Mouse (Mus musculus): ENCODE data around the gene Smim14. TPM values are rescaled to one million over a fixed set of nuclear protein-coding genes. Genes with fewer than 3 reads are reported as not detected.

The Smim14 gene
- polyA plus RNA-seq (2012; rRNA removed; ENCODE audit: low replicate concordance), result 116 and 146 TPM in 2 replicates

DNA sequence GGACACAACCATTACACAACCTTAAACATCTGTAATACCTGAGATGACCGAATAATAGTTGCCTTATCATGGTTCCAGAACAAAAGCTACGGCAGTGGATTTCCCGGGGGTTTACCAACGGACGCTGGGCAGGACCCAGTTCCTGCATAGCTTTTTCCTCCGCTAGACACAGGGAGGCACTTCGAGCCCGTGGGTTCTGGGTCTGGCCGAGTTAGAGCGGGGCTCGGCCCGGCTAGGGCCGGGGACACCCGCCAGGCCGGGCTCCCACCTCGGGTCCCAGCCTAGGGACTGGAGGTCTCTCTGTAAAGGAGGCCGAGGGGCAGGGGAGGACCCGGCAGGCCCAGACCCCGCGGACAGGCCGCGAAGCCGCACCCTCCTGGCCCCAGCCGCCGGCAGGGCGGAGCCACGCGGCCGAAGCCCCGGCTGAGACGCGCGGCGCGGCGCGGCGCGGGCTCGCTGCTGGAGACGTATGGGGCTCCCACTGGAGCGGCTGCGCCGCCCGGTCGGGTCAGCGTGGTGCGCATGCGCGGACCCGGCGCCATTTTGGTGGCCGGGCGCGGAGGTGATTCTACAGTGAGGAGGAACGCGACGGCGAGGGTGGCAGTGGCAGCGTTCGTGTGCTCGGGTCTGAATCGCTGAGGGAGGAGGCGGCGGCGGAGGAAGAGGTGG is at the start of gene Smim14, which contains the start of gene Ube2k:
Gene Smim14 (minus strand): TSS at position 434 of the 669 bp plus-strand sequence.
Gene Ube2k (plus strand): TSS at position 483 of the 669 bp plus-strand sequence.

DNA sequence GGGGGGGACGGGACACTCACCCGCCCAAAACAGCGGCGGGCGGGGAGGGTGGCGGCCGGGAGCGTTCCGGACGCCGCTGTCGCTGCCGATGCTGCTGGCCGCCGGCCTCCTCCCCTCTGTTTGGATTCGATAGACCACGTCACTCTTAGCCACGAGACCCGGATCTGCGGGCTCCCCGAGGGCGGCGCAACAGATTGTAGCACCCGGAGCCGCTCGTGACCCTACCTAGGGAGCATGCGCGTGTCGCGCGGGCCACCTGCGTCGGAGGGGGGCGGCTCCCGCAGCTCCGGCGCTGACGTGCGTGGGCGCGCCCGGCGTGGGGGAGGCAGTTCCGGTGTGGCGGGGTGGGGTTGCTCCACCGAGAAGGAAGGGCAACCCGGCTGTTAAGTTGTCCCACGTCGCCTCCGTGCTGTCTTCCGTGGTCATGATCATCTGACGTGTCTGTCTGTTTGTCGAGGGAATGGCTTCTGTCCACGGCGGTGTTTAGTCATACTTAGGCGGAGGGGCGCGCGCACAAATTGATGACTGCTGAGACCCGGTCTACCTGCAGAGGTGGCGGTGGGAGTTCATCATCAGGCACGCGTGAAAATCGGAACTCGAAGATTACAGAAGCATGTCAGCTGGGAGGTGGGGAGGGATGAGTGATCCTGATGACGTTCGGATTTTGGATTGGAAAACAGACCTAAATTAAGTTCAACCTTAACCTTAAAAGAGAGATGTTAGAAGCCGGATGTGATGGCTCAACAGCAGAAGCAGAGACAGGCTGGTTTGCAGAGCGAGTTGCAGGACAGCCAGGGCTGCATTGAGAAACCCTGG is 44.1 kb downstream of the Smim14 start, which contains the start of gene Gm43552:
Gene Gm43552 (minus strand): TSS at position 118 of the 816 bp plus-strand sequence.

DNA sequence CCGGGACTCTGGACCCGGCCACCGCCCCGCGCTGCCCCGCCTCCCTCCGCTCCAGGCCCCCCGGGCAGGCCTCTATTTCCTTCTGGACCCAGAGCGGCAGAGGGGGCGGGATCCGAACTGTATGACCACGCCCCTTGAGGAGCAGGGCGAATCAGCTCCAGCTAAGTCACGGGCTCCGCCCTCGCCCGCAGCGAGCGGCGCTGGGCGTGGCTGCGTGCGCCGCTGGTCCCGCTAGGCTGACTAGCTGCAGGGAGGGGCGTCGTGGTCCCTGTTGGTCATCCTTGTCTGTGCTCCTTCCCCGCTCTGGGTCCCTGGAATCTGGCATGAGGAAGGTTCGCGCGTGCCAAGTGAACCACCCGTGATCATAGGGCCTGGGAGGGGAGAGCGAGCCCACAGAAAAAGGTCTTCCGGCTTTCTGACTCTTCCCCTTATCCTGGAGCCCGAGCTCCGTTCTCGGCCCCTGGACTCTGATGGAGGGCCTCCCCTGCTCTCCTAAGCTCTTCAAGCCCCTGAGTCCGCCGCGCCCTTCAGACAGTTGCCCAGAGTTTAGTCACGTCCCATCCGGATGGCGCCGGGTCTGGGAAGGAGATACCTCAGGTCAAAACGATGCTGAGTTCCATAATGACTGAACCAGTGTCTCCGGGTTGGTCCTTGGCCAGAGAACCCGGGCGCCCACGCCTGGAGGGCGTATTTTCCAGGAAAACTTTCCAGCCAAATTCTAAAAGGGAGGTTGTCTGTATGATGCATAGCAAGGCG is 101.0 kb downstream of the Smim14 start, which contains the start of gene Ugdh:
Gene Ugdh (minus strand): TSS at position 144 of the 756 bp plus-strand sequence.

Other genes starting within 250 kb of the Smim14 start
- gene Rfc1, start 201.5 kb downstream of the Smim14 start, polyA plus RNA-seq (2012; rRNA removed; ENCODE audit: low replicate concordance), result 17.9 and 25.0 TPM in 2 replicates
- 21.7 and 46.4 TPM in 2 replicates for gene Klb, start 188.9 kb downstream of the Smim14 start, polyA plus RNA-seq (2012; rRNA removed; ENCODE audit: low replicate concordance)
- 310 and 522 TPM in 2 replicates for gene Rpl9, start 145.7 kb downstream of the Smim14 start, polyA plus RNA-seq (2012; rRNA removed; ENCODE audit: low replicate concordance)
- gene Lias, start 145.7 kb downstream of the Smim14 start, polyA plus RNA-seq (2012; rRNA removed; ENCODE audit: low replicate concordance), result 20.2 and 26.9 TPM in 2 replicates
- 25.7 and 30.3 TPM in 2 replicates for gene Ugdh, start 101.2 kb downstream of the Smim14 start, polyA plus RNA-seq (2012; rRNA removed; ENCODE audit: low replicate concordance)
- not detected in 2 replicates for gene Gm43552, start 44.4 kb downstream of the Smim14 start, polyA plus RNA-seq (2012; rRNA removed; ENCODE audit: low replicate concordance)
- 20.4 and 32.3 TPM in 2 replicates for gene Ube2k, start within 50 bp of the Smim14 start, polyA plus RNA-seq (2012; rRNA removed; ENCODE audit: low replicate concordance)
- gene Pds5a, start 161.1 kb upstream of the Smim14 start, polyA plus RNA-seq (2012; rRNA removed; ENCODE audit: low replicate concordance), result 26.2 and 36.9 TPM in 2 replicates
- gene N4bp2, start 226.3 kb upstream of the Smim14 start, polyA plus RNA-seq (2012; rRNA removed; ENCODE audit: low replicate concordance), result 2.0 and 6.2 TPM in 2 replicates